Mouse (Mus musculus) kidney, adult 2 months (tissue): ENCODE measurements at regions not wholly inside any gene's neighbourhood (a gene's known extent, or its start where the extent isn't known, plus 50 kb on each side); places are given as distances from the start of the nearest gene placed in this dataset.

Source experiments
- DNase-seq: peaks from one replicate; pipeline ENCODE4 v3.0.0; 2021
- H3K27ac ChIP-seq: fragments of 200-500 bp; 2 replicates; pipeline ENCODE4 v1.5.1; 2012; ENCODE audit warnings: low read depth, low read length, control low read depth, inconsistent platforms; ENCODE audit not compliant: insufficient read depth
- H3K27me3 ChIP-seq: fragments of 200-500 bp; replicated peaks from 2 replicates; pipeline ENCODE4 v1.6.1; 2012; ENCODE audit warnings: mild to moderate bottlenecking, moderate library complexity, low read length, inconsistent platforms; ENCODE audit not compliant: control insufficient read depth, insufficient read depth
- H3K36me3 ChIP-seq: fragments of 200-500 bp; 2 replicates; pipeline ENCODE4 v1.6.1; 2012; ENCODE audit warnings: mild to moderate bottlenecking, moderate library complexity, low read length, inconsistent platforms; ENCODE audit not compliant: control insufficient read depth, insufficient read depth
- H3K4me1 ChIP-seq: fragments of 200-500 bp; 2 replicates; pipeline ENCODE4 v1.6.1; 2011; ENCODE audit warnings: low read length; ENCODE audit not compliant: control insufficient read depth, insufficient read depth
- H3K4me3 ChIP-seq: fragments of 200-500 bp; 2 replicates; pipeline ENCODE4 v1.5.1; 2011; ENCODE audit warnings: mild to moderate bottlenecking, low read depth, low read length, control low read depth; ENCODE audit not compliant: insufficient read depth
- CTCF ChIP-seq: fragments of 200-500 bp; conservative IDR thresholded peaks from 2 replicates; pipeline ENCODE4 v1.5.1; 2011; ENCODE audit warnings: low read depth, mild to moderate bottlenecking, control low read depth, low read length, moderate library complexity, mixed read lengths; ENCODE audit not compliant: insufficient read depth, insufficient read length
- POLR2A ChIP-seq: fragments of 200-500 bp; IDR thresholded peaks from one replicate; pipeline ENCODE4 v1.6.1; 2011; ENCODE audit warnings: low read depth, low read length, control low read depth
- WGBS: fragments of 180-500 bp; shearing (Covaris S2); methylation state at CpG from one replicate; pipeline ENCODE4 v1.1.7; 2018; 5-methylcytosine and 5-hydroxymethylcytosine counted together

GRCm38 (mm10) chr15:8582676-8583075, 62.9 kb upstream of the Gm2310 start:
- Histone ChIP-seq H3K4me3 (no peak overlapping the region), H3K27ac (no peak overlapping the region), H3K27me3 (no peaks in the 10 kb centered on the region; the same call in 1 of the 2 replicates), H3K36me3 (no peaks in the 10 kb centered on the region), H3K4me1 (no peaks in the 10 kb centered on the region)
- TF ChIP-seq CTCF (no peak), POLR2A (no peak)
- WGBS, result 61% methylated on average over 6 of the region's 6 CpGs
- DNase-seq, result no peak

GRCm38 (mm10) chr15:8581146-8581913, 61.6 kb upstream of the Gm2310 start:
- 61% methylated on average over 8 of the region's 8 CpGs for WGBS
- no peak overlapping the region for H3K4me3 ChIP-seq
- no peak overlapping the region for H3K27ac ChIP-seq
- H3K27me3 ChIP-seq, result no peaks in the 10 kb centered on the region; the same call in 1 of the 2 replicates
- H3K36me3 ChIP-seq, result no peaks in the 10 kb centered on the region
- H3K4me1 ChIP-seq, result no peaks in the 10 kb centered on the region
- no peak for TF ChIP-seq POLR2A
- DNase-seq, result no peak

- Histone ChIP-seq H3K27me3 (no peaks in the 10 kb centered on the region; the same call in 1 of the 2 replicates), H3K4me3 (no peak overlapping the region), H3K27ac (no peak overlapping the region), H3K4me1 (no peaks in the 10 kb centered on the region), H3K36me3 (no peaks in the 10 kb centered on the region)
- TF ChIP-seq CTCF (no peak), POLR2A (no peak)
- DNase-seq, result no peak
Observed at GRCm38 (mm10) chr15:8580077-8580476, 60.3 kb upstream of the Gm2310 start.

- Histone ChIP-seq H3K27me3 (no peaks in the 10 kb centered on the region; the same call in 1 of the 2 replicates), H3K27ac (no peak overlapping the region), H3K4me1 (no peaks in the 10 kb centered on the region), H3K4me3 (no peak overlapping the region), H3K36me3 (no peaks in the 10 kb centered on the region)
- TF ChIP-seq CTCF (peak; percentile 55), POLR2A (no peak)
- DNase-seq, result peak; percentile 58
- WGBS, result 7% methylated on average over 3 of the region's 3 CpGs
Observed at GRCm38 (mm10) chr15:8577480-8577881, 57.7 kb upstream of the Gm2310 start.

GRCm38 (mm10) chr15:8576975-8577374, 57.2 kb upstream of the Gm2310 start:
- no peaks in the 10 kb centered on the region for H3K36me3 ChIP-seq
- no peaks in the 10 kb centered on the region; the same call in 1 of the 2 replicates for H3K27me3 ChIP-seq
- H3K4me1 ChIP-seq, result no peaks in the 10 kb centered on the region
- H3K27ac ChIP-seq, result no peak overlapping the region
- 73% methylated on average over 5 of the region's 5 CpGs for whole genome bisulfite sequencing
- DNase-seq, result no peak
- H3K4me3 ChIP-seq, result no peak overlapping the region
- TF ChIP-seq CTCF (no peak), POLR2A (no peak)

GRCm38 (mm10) chr15:8569617-8570016, 49.9 kb upstream of the Gm2310 start:
- peak overlapping the region; percentile 76 for H3K4me3 ChIP-seq
- no peaks in the 10 kb centered on the region for H3K27me3 ChIP-seq
- TF ChIP-seq CTCF, result no peak
- TF ChIP-seq POLR2A, result no peak
- H3K36me3 ChIP-seq, result no peaks in the 10 kb centered on the region
- peaks cover 3% of the 10 kb centered on the region; the same call in 1 of the 2 replicates for H3K4me1 ChIP-seq
- peak; percentile 50 for DNase-seq
- 4% methylated on average over 11 of the region's 11 CpGs for WGBS
- peak overlapping the region; percentile 69; the same call in 1 of the 2 replicates for H3K27ac ChIP-seq
